Mouse (Mus musculus): ENCODE measurements around the gene Zswim2. TPM values are rescaled to one million over a fixed set of nuclear protein-coding genes. Genes with fewer than 3 reads are reported as not detected.
A peak's percentile ranks its signal among the peaks of the same experiment; 100 is the strongest.

Zswim2 gene
- polyA plus RNA-seq, 1 experiment from 2014 or later: not detected

GRCm38 (mm10) chr2:83941378-83941777, 350 bp upstream of the Zswim2 start:
- ATAC-seq (replicated peaks; ENCODE audit: insufficient number of reproducible peaks, low FRiP score, low TSS enrichment): no peak
- Histone ChIP-seq H3K27ac (ENCODE audit: low read depth, low read length) (no peak overlapping the region), H3K36me3 (ENCODE audit: control insufficient read depth, insufficient read depth, low read length) (no peaks in the 10 kb centered on the region), H3K4me1 (ENCODE audit: control insufficient read depth, insufficient read depth, low read length) (peaks cover 3% of the 10 kb centered on the region; the same call in 1 of the 2 replicates), H3K27me3 (ENCODE audit: control insufficient read depth, insufficient read depth, low read length) (no peaks in the 10 kb centered on the region), H3K9me3 (replicated peaks; ENCODE audit: control insufficient read depth, low read length) (no peaks in the 10 kb centered on the region), H3K9ac (ENCODE audit: low read depth, low read length) (no peak overlapping the region), H3K4me2 (peak overlapping the region; percentile 61), H3K4me3 (ENCODE audit: low read depth, low read length) (peak overlapping the region; percentile 27; the same call in 1 of the 2 replicates)
- WGBS (ENCODE audit: insufficient replicate concordance): 51% methylated on average over 3 of the region's 3 CpGs

GRCm38 (mm10) chr2:83929478-83930088, 11.4 kb downstream of the Zswim2 start:
- Histone ChIP-seq H3K36me3 (ENCODE audit: control insufficient read depth, insufficient read depth, low read length) (no peaks in the 10 kb centered on the region), H3K27me3 (ENCODE audit: control insufficient read depth, insufficient read depth, low read length) (no peaks in the 10 kb centered on the region), H3K4me3 (ENCODE audit: low read depth, low read length) (no peak overlapping the region), H3K9me3 (replicated peaks; ENCODE audit: control insufficient read depth, low read length) (no peaks in the 10 kb centered on the region), H3K27ac (ENCODE audit: low read depth, low read length) (no peak overlapping the region), H3K4me1 (ENCODE audit: control insufficient read depth, insufficient read depth, low read length) (no peaks in the 10 kb centered on the region), H3K9ac (ENCODE audit: low read depth, low read length) (no peak overlapping the region), H3K4me2 (no peak overlapping the region)
- no peak for ATAC-seq (replicated peaks; ENCODE audit: insufficient number of reproducible peaks, low FRiP score, low TSS enrichment)
- WGBS (ENCODE audit: insufficient replicate concordance): 73% methylated on average over 2 of the region's 2 CpGs

- Histone ChIP-seq H3K4me1 (ENCODE audit: control insufficient read depth, insufficient read depth, low read length) (no peaks in the 10 kb centered on the region), H3K27me3 (ENCODE audit: control insufficient read depth, insufficient read depth, low read length) (no peaks in the 10 kb centered on the region), H3K9me3 (replicated peaks; ENCODE audit: control insufficient read depth, low read length) (no peaks in the 10 kb centered on the region), H3K4me3 (ENCODE audit: low read depth, low read length) (no peak overlapping the region), H3K9ac (ENCODE audit: low read depth, low read length) (no peak overlapping the region), H3K27ac (ENCODE audit: low read depth, low read length) (no peak overlapping the region), H3K4me2 (no peak overlapping the region), H3K36me3 (ENCODE audit: control insufficient read depth, insufficient read depth, low read length) (no peaks in the 10 kb centered on the region)
- no peak for ATAC-seq (replicated peaks; ENCODE audit: insufficient number of reproducible peaks, low FRiP score, low TSS enrichment)
- 60% methylated on average over 2 of the region's 2 CpGs for WGBS (ENCODE audit: insufficient replicate concordance)
Measured at GRCm38 (mm10) chr2:83901896-83902540, 39.0 kb downstream of the Zswim2 start.

GRCm38 (mm10) chr2:83893701-83894100, 47.3 kb downstream of the Zswim2 start:
- no peak overlapping the region for H3K9ac ChIP-seq (ENCODE audit: low read depth, low read length)
- no peaks in the 10 kb centered on the region for H3K36me3 ChIP-seq (ENCODE audit: control insufficient read depth, insufficient read depth, low read length)
- no peak overlapping the region for H3K4me2 ChIP-seq
- H3K9me3 ChIP-seq (replicated peaks; ENCODE audit: control insufficient read depth, low read length): no peaks in the 10 kb centered on the region
- H3K27ac ChIP-seq (ENCODE audit: low read depth, low read length): no peak overlapping the region
- no peaks in the 10 kb centered on the region for H3K27me3 ChIP-seq (ENCODE audit: control insufficient read depth, insufficient read depth, low read length)
- no peak overlapping the region for H3K4me3 ChIP-seq (ENCODE audit: low read depth, low read length)
- ATAC-seq (replicated peaks; ENCODE audit: insufficient number of reproducible peaks, low FRiP score, low TSS enrichment): no peak
- H3K4me1 ChIP-seq (ENCODE audit: control insufficient read depth, insufficient read depth, low read length): no peaks in the 10 kb centered on the region
- 78% methylated on average over 2 of the region's 2 CpGs for WGBS (ENCODE audit: insufficient replicate concordance)

- Histone ChIP-seq H3K4me3 (ENCODE audit: low read depth, low read length) (no peak overlapping the region), H3K9me3 (replicated peaks; ENCODE audit: control insufficient read depth, low read length) (no peaks in the 10 kb centered on the region), H3K27ac (ENCODE audit: low read depth, low read length) (no peak overlapping the region), H3K4me2 (no peak overlapping the region), H3K27me3 (ENCODE audit: control insufficient read depth, insufficient read depth, low read length) (no peaks in the 10 kb centered on the region), H3K9ac (ENCODE audit: low read depth, low read length) (no peak overlapping the region), H3K36me3 (ENCODE audit: control insufficient read depth, insufficient read depth, low read length) (no peaks in the 10 kb centered on the region), H3K4me1 (ENCODE audit: control insufficient read depth, insufficient read depth, low read length) (no peaks in the 10 kb centered on the region)
- ATAC-seq (replicated peaks; ENCODE audit: insufficient number of reproducible peaks, low FRiP score, low TSS enrichment): no peak
- 65% methylated on average over 6 of the region's 6 CpGs for WGBS (ENCODE audit: insufficient replicate concordance)
Measured at GRCm38 (mm10) chr2:83883850-83884420, 57.1 kb downstream of the Zswim2 start.

Other genes with a start within 250 kb of the Zswim2 start
- gene Itgav, start 216.8 kb downstream of the Zswim2 start, polyA plus RNA-seq (2014; fragmentation: Nextera tagmentation; extraction: Ambion mirVana): 75.9 and 87.7 TPM in 2 replicates
- gene Fam171b, start 128.6 kb downstream of the Zswim2 start, polyA plus RNA-seq (2014; fragmentation: Nextera tagmentation; extraction: Ambion mirVana): 2.8 and 4.0 TPM in 2 replicates
- not detected in 2 replicates for gene Gm13698, start 14.5 kb upstream of the Zswim2 start, polyA plus RNA-seq (2014; fragmentation: Nextera tagmentation; extraction: Ambion mirVana)
- gene Gm13693, start 20.3 kb upstream of the Zswim2 start, polyA plus RNA-seq (2014; fragmentation: Nextera tagmentation; extraction: Ambion mirVana): not detected in 2 replicates
- not detected in 2 replicates for gene Gm13695, start 26.1 kb upstream of the Zswim2 start, polyA plus RNA-seq (2014; fragmentation: Nextera tagmentation; extraction: Ambion mirVana)
- gene Gm13696, start 31.9 kb upstream of the Zswim2 start, polyA plus RNA-seq (2014; fragmentation: Nextera tagmentation; extraction: Ambion mirVana): not detected in 2 replicates
- not detected in 2 replicates for gene Gm13694, start 37.7 kb upstream of the Zswim2 start, polyA plus RNA-seq (2014; fragmentation: Nextera tagmentation; extraction: Ambion mirVana)
- gene Gm13697, start 43.5 kb upstream of the Zswim2 start, polyA plus RNA-seq (2014; fragmentation: Nextera tagmentation; extraction: Ambion mirVana): not detected in 2 replicates
- gene Gm13691, start 49.3 kb upstream of the Zswim2 start, polyA plus RNA-seq (2014; fragmentation: Nextera tagmentation; extraction: Ambion mirVana): not detected in 2 replicates

Measured in heart, embryonic 11.5 days (tissue).